Mouse (Mus musculus) 3T3-L1 (cell line): Measurements from ENCODE around the gene 2310034G01Rik.

Source experiments
- DNase-seq: peaks from one replicate; pipeline ENCODE4 v3.0.0-alpha.2; 2015; ENCODE audit warnings: low read depth, low spot score

2310034G01Rik gene

GRCm38 (mm10) chr19:46300294-46301045 is 49.6 kb downstream of the 2310034G01Rik start:
- no peak for DNase-seq
